Mouse (Mus musculus): Measurements from ENCODE around the gene Lin28a.

GRCm38 (mm10) chr4:134067383-134067782 is 48.7 kb upstream of the Lin28a start:
- TF ChIP-seq EP300 (IDR thresholded peaks at IDR 0.05; ENCODE audit: low read depth) (no peak), CTCF (IDR thresholded peaks at IDR 0.05; ENCODE audit: low read depth) (no peak)
